Mouse (Mus musculus) megakaryocyte, embryonic 14.5 days (primary cell): ENCODE measurements around the gene Sall2.

Experiments
- FLI1 ChIP-seq: IDR thresholded peaks from 2 replicates; pipeline ENCODE4 v1.6.1; 2012; ENCODE audit warnings: low read length, inconsistent platforms, mixed read lengths
- GATA1 ChIP-seq: IDR thresholded peaks from 3 replicates; pipeline ENCODE4 v1.6.1; 2012; ENCODE audit warnings: mixed read lengths, low read length, inconsistent platforms, borderline replicate concordance

GRCm38 (mm10) chr14:52315792-52316440 is 12.6 kb downstream of the Sall2 start:
- TF ChIP-seq GATA1 (no peak), FLI1 (no peak)
